Mouse (Mus musculus) layer of hippocampus, adult 8-10 months (tissue): ENCODE measurements around the gene St6galnac4. TPM values are rescaled to one million over a fixed set of nuclear protein-coding genes. Genes with fewer than 3 reads are reported as not detected.

ENCODE experiments used
- DNase-seq, 2 experiments: peaks; one replicate each; pipeline ENCODE4 v3.0.0; 2022; ENCODE audit warnings: low spot score in 2 of 2
- total RNA-seq, 4 experiments: library from RNA; stranded (reverse); gene quantifications; 2 replicates each; pipeline ENCODE4 v1.2.4; 2022

St6galnac4 gene
- total RNA-seq = 10 to 100 TPM; 36.1 to 48.6 (median 40.3) TPM

GRCm38 (mm10) chr2:32586871-32587351 lies at the start of gene St6galnac4:
St6galnac4 (plus strand) TSS chr2:32587095.
- DNase-seq = peak; percentile 82 to 83

- no peak for DNase-seq
Observed at GRCm38 (mm10) chr2:32537360-32537905, 49.5 kb upstream of the St6galnac4 start.

GRCm38 (mm10) chr2:32537941-32538340 lies 49.0 kb upstream of the St6galnac4 start:
- no peak for DNase-seq

- DNase-seq = no peak
Observed at GRCm38 (mm10) chr2:32538461-32538860, 48.4 kb upstream of the St6galnac4 start.

GRCm38 (mm10) chr2:32539452-32539981 lies 47.4 kb upstream of the St6galnac4 start:
- DNase-seq = no peak

GRCm38 (mm10) chr2:32541333-32541908 lies 45.5 kb upstream of the St6galnac4 start:
- no peak for DNase-seq

- DNase-seq = no peak
Observed at GRCm38 (mm10) chr2:32541986-32542573, 44.8 kb upstream of the St6galnac4 start.

- peak in 1 of 2 experiments; percentile 58 for DNase-seq
Observed at GRCm38 (mm10) chr2:32543031-32543449, 43.9 kb upstream of the St6galnac4 start.

GRCm38 (mm10) chr2:32546951-32547350 lies 39.9 kb upstream of the St6galnac4 start:
- no peak for DNase-seq

- DNase-seq = no peak
Observed at GRCm38 (mm10) chr2:32547380-32547779, 39.5 kb upstream of the St6galnac4 start.

GRCm38 (mm10) chr2:32547964-32548739 lies 38.7 kb upstream of the St6galnac4 start:
- no peak for DNase-seq

GRCm38 (mm10) chr2:32549171-32549570 lies 37.7 kb upstream of the St6galnac4 start:
- DNase-seq = no peak

- peak in 1 of 2 experiments; percentile 38 for DNase-seq
Observed at GRCm38 (mm10) chr2:32549764-32550163, 37.1 kb upstream of the St6galnac4 start.

GRCm38 (mm10) chr2:32551236-32551635 lies 35.7 kb upstream of the St6galnac4 start:
- DNase-seq = no peak

GRCm38 (mm10) chr2:32553592-32554148 lies 33.2 kb upstream of the St6galnac4 start:
- DNase-seq = no peak

GRCm38 (mm10) chr2:32555484-32555883 lies 31.4 kb upstream of the St6galnac4 start:
- DNase-seq = no peak

- no peak for DNase-seq
Observed at GRCm38 (mm10) chr2:32556019-32556418, 30.9 kb upstream of the St6galnac4 start.

GRCm38 (mm10) chr2:32559570-32559969 lies 27.3 kb upstream of the St6galnac4 start:
- DNase-seq = peak; percentile 73 to 84

- peak in 1 of 2 experiments; percentile 69 for DNase-seq
Observed at GRCm38 (mm10) chr2:32566536-32567063, 20.3 kb upstream of the St6galnac4 start.

- no peak for DNase-seq
Observed at GRCm38 (mm10) chr2:32568149-32568548, 18.7 kb upstream of the St6galnac4 start.

GRCm38 (mm10) chr2:32568941-32569340 lies 18.0 kb upstream of the St6galnac4 start:
- no peak for DNase-seq
